Mouse (Mus musculus): ENCODE results near the gene Rab14.

Gene Rab14

GRCm38 (mm10) chr2:35200898-35201668, at the start of gene Rab14:
TSS of gene Rab14 (minus strand) at chr2:35201120.
- peak; percentile 99 to 100 for DNase-seq

GRCm38 (mm10) chr2:35247763-35248162, 46.8 kb upstream of the Rab14 start:
- DNase-seq, result no peak

- DNase-seq, result no peak
These were observed 43.3 kb upstream of the Rab14 start for GRCm38 (mm10) chr2:35244241-35244640.

- DNase-seq, result no peak
These were observed 34.1 kb upstream of the Rab14 start for GRCm38 (mm10) chr2:35235021-35235420.

- DNase-seq, result no peak
These were observed 33.0 kb upstream of the Rab14 start for GRCm38 (mm10) chr2:35233898-35234297.

- peak in 1 of 2 experiments; percentile 26 for DNase-seq
These were observed 31.9 kb upstream of the Rab14 start for GRCm38 (mm10) chr2:35232595-35233445.

- DNase-seq, result no peak
These were observed 31.0 kb upstream of the Rab14 start for GRCm38 (mm10) chr2:35231871-35232270.

- DNase-seq, result no peak
These were observed 29.3 kb upstream of the Rab14 start for GRCm38 (mm10) chr2:35230215-35230614.

GRCm38 (mm10) chr2:35228145-35228544, 27.2 kb upstream of the Rab14 start:
- DNase-seq, result no peak

GRCm38 (mm10) chr2:35224285-35224684, 23.4 kb upstream of the Rab14 start:
- no peak for DNase-seq

GRCm38 (mm10) chr2:35222822-35223391, 22.0 kb upstream of the Rab14 start:
- DNase-seq, result no peak

- no peak for DNase-seq
These were observed 17.8 kb upstream of the Rab14 start for GRCm38 (mm10) chr2:35218736-35219135.

GRCm38 (mm10) chr2:35216701-35217100, 15.8 kb upstream of the Rab14 start:
- DNase-seq, result no peak

GRCm38 (mm10) chr2:35215363-35215762, 14.4 kb upstream of the Rab14 start:
- DNase-seq, result no peak

GRCm38 (mm10) chr2:35214881-35215358, 14.0 kb upstream of the Rab14 start:
- peak; percentile 58 to 78 for DNase-seq

- DNase-seq, result no peak
These were observed 12.5 kb upstream of the Rab14 start for GRCm38 (mm10) chr2:35213345-35213910.

- no peak for DNase-seq
These were observed 10.8 kb upstream of the Rab14 start for GRCm38 (mm10) chr2:35211681-35212080.

GRCm38 (mm10) chr2:35208931-35209665, 8.2 kb upstream of the Rab14 start:
- peak in 1 of 2 experiments; percentile 32 for DNase-seq

- DNase-seq, result no peak
These were observed 7.1 kb upstream of the Rab14 start for GRCm38 (mm10) chr2:35208054-35208453.

GRCm38 (mm10) chr2:35206761-35207160, 5.8 kb upstream of the Rab14 start:
- no peak for DNase-seq

- no peak for DNase-seq
These were observed 2.8 kb upstream of the Rab14 start for GRCm38 (mm10) chr2:35203729-35204128.
